Mouse (Mus musculus) ovary, postnatal 14 days (tissue): ENCODE measurements around the gene Prdm16.

ENCODE experiments used
- DNase-seq: peaks from one replicate; pipeline ENCODE4 v3.0.0; 2022; ENCODE audit warnings: low spot score

Gene Prdm16

GRCm38 (mm10) chr4:154512518-154513090 is 124.1 kb downstream of the Prdm16 start:
- DNase-seq, result no peak

GRCm38 (mm10) chr4:154511767-154512166 is 124.9 kb downstream of the Prdm16 start:
- no peak for DNase-seq

GRCm38 (mm10) chr4:154506774-154507435 is 129.8 kb downstream of the Prdm16 start:
- peak; percentile 23 for DNase-seq

- no peak for DNase-seq
Measured at GRCm38 (mm10) chr4:154505313-154505712, 131.4 kb downstream of the Prdm16 start.

GRCm38 (mm10) chr4:154503260-154503829 is 133.3 kb downstream of the Prdm16 start:
- DNase-seq, result no peak

- no peak for DNase-seq
Measured at GRCm38 (mm10) chr4:154502403-154503000, 134.2 kb downstream of the Prdm16 start.

GRCm38 (mm10) chr4:154500695-154501094 is 136.0 kb downstream of the Prdm16 start:
- no peak for DNase-seq

- peak; percentile 28 for DNase-seq
Measured at GRCm38 (mm10) chr4:154499701-154500523, 136.8 kb downstream of the Prdm16 start.

- no peak for DNase-seq
Measured at GRCm38 (mm10) chr4:154497423-154498175, 139.1 kb downstream of the Prdm16 start.

GRCm38 (mm10) chr4:154496991-154497390 is 139.7 kb downstream of the Prdm16 start:
- DNase-seq, result peak; percentile 71

GRCm38 (mm10) chr4:154496522-154496921 is 140.2 kb downstream of the Prdm16 start:
- no peak for DNase-seq

- no peak for DNase-seq
Measured at GRCm38 (mm10) chr4:154493996-154494395, 142.7 kb downstream of the Prdm16 start.

GRCm38 (mm10) chr4:154492714-154493121 is 144.0 kb downstream of the Prdm16 start:
- DNase-seq, result no peak

- no peak for DNase-seq
Measured at GRCm38 (mm10) chr4:154492268-154492667, 144.4 kb downstream of the Prdm16 start.

- no peak for DNase-seq
Measured at GRCm38 (mm10) chr4:154488031-154488430, 148.6 kb downstream of the Prdm16 start.

- no peak for DNase-seq
Measured at GRCm38 (mm10) chr4:154482695-154483094, 154.0 kb downstream of the Prdm16 start.

GRCm38 (mm10) chr4:154481771-154482637 is 154.7 kb downstream of the Prdm16 start:
- no peak for DNase-seq

GRCm38 (mm10) chr4:154480544-154481260 is 156.0 kb downstream of the Prdm16 start:
- DNase-seq, result no peak

- no peak for DNase-seq
Measured at GRCm38 (mm10) chr4:154480143-154480542, 156.5 kb downstream of the Prdm16 start.
